Mouse (Mus musculus) stomach, postnatal 0 days (tissue): ENCODE results near the gene Gins2. TPM values are rescaled to one million over a fixed set of nuclear protein-coding genes. Genes with fewer than 3 reads are reported as not detected.

Experiments
- ATAC-seq: fragments of 200-750 bp; cut with Nextera tagmentation; 2 replicates; pipeline ENCODE4 v1.8.0; 2017; ENCODE audit not compliant: low FRiP score, low TSS enrichment
- DNase-seq: peaks from one replicate; pipeline ENCODE4 v3.0.0-alpha.2; 2016; ENCODE audit warnings: low spot score
- H3K27ac ChIP-seq: fragments of 300-500 bp; sonication (generic); replicated peaks from 2 replicates; pipeline ENCODE4 v1.5.1; 2014; ENCODE audit warnings: mild to moderate bottlenecking, control low read depth
- H3K27me3 ChIP-seq: fragments of 300-500 bp; sonication (generic); 2 replicates; pipeline ENCODE4 v1.6.1; 2014; ENCODE audit warnings: low read length; ENCODE audit not compliant: control insufficient read depth, insufficient read depth
- H3K36me3 ChIP-seq: fragments of 300-500 bp; sonication (generic); 2 replicates; pipeline ENCODE4 v1.6.1; 2014; ENCODE audit warnings: low read length, mixed read lengths; ENCODE audit not compliant: control insufficient read depth, insufficient read depth
- H3K4me1 ChIP-seq: fragments of 300-500 bp; sonication (generic); replicated peaks from 2 replicates; pipeline ENCODE4 v1.6.1; 2014; ENCODE audit warnings: antibody characterized with exemption; ENCODE audit not compliant: control insufficient read depth, insufficient read depth
- H3K4me2 ChIP-seq: fragments of 300-500 bp; sonication (generic); replicated peaks from 2 replicates; pipeline ENCODE4 v1.6.1; 2014; ENCODE audit warnings: low read depth, mild to moderate bottlenecking, control low read depth, moderate library complexity
- H3K4me3 ChIP-seq: fragments of 300-500 bp; sonication (generic); 2 replicates; pipeline ENCODE4 v1.5.1; 2014; ENCODE audit warnings: low read depth, low read length, control low read depth
- H3K9ac ChIP-seq: fragments of 300-500 bp; sonication (generic); 2 replicates; pipeline ENCODE4 v1.6.1; 2014; ENCODE audit warnings: mild to moderate bottlenecking, low read length, control low read depth, mixed read lengths
- H3K9me3 ChIP-seq: fragments of 300-500 bp; sonication (generic); 2 replicates; pipeline ENCODE4 v1.6.1; 2016; ENCODE audit warnings: low read length; ENCODE audit not compliant: control insufficient read depth
- CTCF ChIP-seq: IDR thresholded peaks from 2 replicates; pipeline ENCODE4 v1.5.1; 2016; ENCODE audit warnings: antibody characterized with exemption, low read depth, mild to moderate bottlenecking, moderate library complexity
- EP300 ChIP-seq: optimal IDR thresholded peaks from 2 replicates; pipeline ENCODE3; 2016; ENCODE audit warnings: antibody characterized with exemption
- WGBS: fragments of 180-500 bp; shearing (Covaris S2); extraction: QIAGEN DNeasy Blood & Tissue Kit; methylation state at CpG from one replicate; pipeline ENCODE4 v1.1.7; 2014; 5-methylcytosine and 5-hydroxymethylcytosine counted together
- polyA plus RNA-seq: library from polyadenylated mRNA; unstranded; fragments of >200 nt; fragmentation: Nextera tagmentation; extraction: Ambion mirVana; gene quantifications from 2 replicates; pipeline ENCODE4 v1.2.1, GENCODE M21; 2015

The Gins2 gene
- polyA plus RNA-seq, 1 experiment from 2014 or later = 35.5 TPM

GRCm38 (mm10) chr8:120539381-120539774 lies 49.7 kb downstream of the Gins2 start:
- ATAC-seq (no peak), DNase-seq (peak; percentile 54)
- H3K9ac ChIP-seq = peak overlapping the region; percentile 35; the same call in 1 of the 2 replicates
- no peaks in the 10 kb centered on the region for H3K27me3 ChIP-seq
- H3K4me3 ChIP-seq = peak overlapping the region; percentile 64; the same call in 1 of the 2 replicates
- TF ChIP-seq EP300 = no peak
- peak; percentile 13; the same call in 1 of the 2 replicates for TF ChIP-seq CTCF
- peaks cover 13% of the 10 kb centered on the region; the same call in 1 of the 2 replicates for H3K4me1 ChIP-seq
- no peaks in the 10 kb centered on the region for H3K36me3 ChIP-seq
- 44% methylated on average over 6 of the region's 6 CpGs for WGBS
- peak overlapping the region; percentile 97 for H3K4me2 ChIP-seq
- H3K27ac ChIP-seq = peak overlapping the region; percentile 96
- H3K9me3 ChIP-seq = no peaks in the 10 kb centered on the region

GRCm38 (mm10) chr8:120538397-120539240 lies 50.5 kb downstream of the Gins2 start:
- DNase-seq = peak; percentile 91
- Histone ChIP-seq H3K27ac (peak overlapping the region; percentile 96), H3K9ac (peak overlapping the region; percentile 77), H3K36me3 (no peaks in the 10 kb centered on the region), H3K27me3 (no peaks in the 10 kb centered on the region), H3K4me1 (peaks cover 13% of the 10 kb centered on the region; the same call in 1 of the 2 replicates), H3K9me3 (no peaks in the 10 kb centered on the region), H3K4me3 (peak overlapping the region; percentile 64), H3K4me2 (peak overlapping the region; percentile 97)
- peak; percentile 47 for TF ChIP-seq CTCF
- TF ChIP-seq EP300 = no peak
- WGBS = 15% methylated on average over 35 of the region's 37 CpGs
- peak; percentile 78 for ATAC-seq

GRCm38 (mm10) chr8:120537818-120538396 lies 51.2 kb downstream of the Gins2 start:
- TF ChIP-seq CTCF (0 out of 2 replicates have a peak, but pooled peaks have one; percentile 13), EP300 (no peak)
- Histone ChIP-seq H3K4me1 (peaks cover 13% of the 10 kb centered on the region), H3K27ac (peak overlapping the region; percentile 96), H3K4me2 (peak overlapping the region; percentile 97), H3K4me3 (peak overlapping the region; percentile 64), H3K36me3 (no peaks in the 10 kb centered on the region), H3K9ac (peak overlapping the region; percentile 77), H3K27me3 (no peaks in the 10 kb centered on the region), H3K9me3 (no peaks in the 10 kb centered on the region)
- no peak for ATAC-seq
- peak; percentile 75 for DNase-seq
- WGBS = 4% methylated on average over 33 of the region's 46 CpGs

GRCm38 (mm10) chr8:120537207-120537817 lies 51.8 kb downstream of the Gins2 start:
- Histone ChIP-seq H3K27ac (peak overlapping the region; percentile 96), H3K27me3 (no peaks in the 10 kb centered on the region), H3K36me3 (no peaks in the 10 kb centered on the region), H3K9me3 (no peaks in the 10 kb centered on the region), H3K4me3 (peak overlapping the region; percentile 64), H3K4me2 (peak overlapping the region; percentile 97), H3K4me1 (peaks cover 14% of the 10 kb centered on the region), H3K9ac (peak overlapping the region; percentile 77)
- 1% methylated on average over 73 of the region's 79 CpGs for whole genome bisulfite sequencing
- TF ChIP-seq CTCF (no peak), EP300 (no peak)
- DNase-seq (peak; percentile 97), ATAC-seq (peak; percentile 79)

GRCm38 (mm10) chr8:120536306-120537206 lies 52.5 kb downstream of the Gins2 start:
- H3K36me3 ChIP-seq = no peaks in the 10 kb centered on the region
- peak overlapping the region; percentile 77 for H3K9ac ChIP-seq
- 1% methylated on average over 58 of the region's 61 CpGs for WGBS
- peak overlapping the region; percentile 97 for H3K4me2 ChIP-seq
- H3K4me1 ChIP-seq = peaks cover 18% of the 10 kb centered on the region
- DNase-seq = peak; percentile 85
- peak; percentile 36 for ATAC-seq
- peak overlapping the region; percentile 64 for H3K4me3 ChIP-seq
- H3K27me3 ChIP-seq = no peaks in the 10 kb centered on the region
- 0 out of 2 replicates have a peak, but pooled peaks have one; percentile 15 for TF ChIP-seq CTCF
- peak; percentile 57 for TF ChIP-seq EP300
- H3K9me3 ChIP-seq = no peaks in the 10 kb centered on the region
- peak overlapping the region; percentile 96 for H3K27ac ChIP-seq
